Mouse (Mus musculus): ENCODE results near the gene Tac4. TPM values are rescaled to one million over a fixed set of nuclear protein-coding genes. Genes with fewer than 3 reads are reported as not detected.
A peak's percentile ranks its signal among the peaks of the same experiment; 100 is the strongest.

The Tac4 gene
- polyA plus RNA-seq, 1 experiment from 2014 or later: 0.20 TPM

GRCm38 (mm10) chr11:95301772-95302171 lies 40.4 kb downstream of the Tac4 start:
- 54% methylated on average over 3 of the region's 3 CpGs for WGBS
- Histone ChIP-seq H3K36me3 (peaks cover 55% of the 10 kb centered on the region), H3K27ac (replicated peaks) (no peak overlapping the region)

GRCm38 (mm10) chr11:95305600-95305999 lies 44.3 kb downstream of the Tac4 start:
- 92% methylated on average over 7 of the region's 7 CpGs for WGBS
- peaks cover 15% of the 10 kb centered on the region for H3K4me1 ChIP-seq
- no peak overlapping the region for H3K9ac ChIP-seq (replicated peaks)
- no peaks in the 10 kb centered on the region for H3K9me3 ChIP-seq (replicated peaks)
- H3K27me3 ChIP-seq (replicated peaks): no peaks in the 10 kb centered on the region
- ATAC-seq (ENCODE audit: low FRiP score): no peak
- H3K27ac ChIP-seq (replicated peaks): no peak overlapping the region
- no peak overlapping the region for H3K4me2 ChIP-seq
- no peak overlapping the region for H3K4me3 ChIP-seq (replicated peaks)
- H3K36me3 ChIP-seq: peaks cover 28% of the 10 kb centered on the region

More at GRCm38 (mm10) chr11:95301772-95302171, 40.4 kb downstream of the Tac4 start:
- Histone ChIP-seq H3K4me3 (replicated peaks) (no peak overlapping the region), H3K27me3 (replicated peaks) (no peaks in the 10 kb centered on the region), H3K4me2 (no peak overlapping the region), H3K9ac (replicated peaks) (no peak overlapping the region), H3K9me3 (replicated peaks) (no peaks in the 10 kb centered on the region), H3K4me1 (no peaks in the 10 kb centered on the region)
- no peak for ATAC-seq (ENCODE audit: low FRiP score)

- no peak overlapping the region for H3K4me3 ChIP-seq (replicated peaks)
- no peaks in the 10 kb centered on the region for H3K9me3 ChIP-seq (replicated peaks)
- no peak for ATAC-seq (ENCODE audit: low FRiP score)
- 85% methylated on average over 8 of the region's 8 CpGs for WGBS
- no peak overlapping the region for H3K9ac ChIP-seq (replicated peaks)
- no peaks in the 10 kb centered on the region for H3K27me3 ChIP-seq (replicated peaks)
- peaks cover 15% of the 10 kb centered on the region for H3K36me3 ChIP-seq
- peaks cover 22% of the 10 kb centered on the region for H3K4me1 ChIP-seq
- no peak overlapping the region for H3K4me2 ChIP-seq
- no peak overlapping the region for H3K27ac ChIP-seq (replicated peaks)
Measured at GRCm38 (mm10) chr11:95307526-95307925, 46.2 kb downstream of the Tac4 start.

GRCm38 (mm10) chr11:95309510-95310006 lies 48.2 kb downstream of the Tac4 start:
- under 1% methylated on average over 37 of the region's 37 CpGs for whole genome bisulfite sequencing
- peak; percentile 95 for ATAC-seq (ENCODE audit: low FRiP score)
- Histone ChIP-seq H3K27ac (replicated peaks) (peak overlapping the region; percentile 94), H3K36me3 (peaks cover 6% of the 10 kb centered on the region; the same call in 1 of the 2 replicates), H3K4me2 (peak overlapping the region; percentile 75), H3K27me3 (replicated peaks) (no peaks in the 10 kb centered on the region), H3K4me1 (peaks cover 22% of the 10 kb centered on the region), H3K9ac (replicated peaks) (peak overlapping the region; percentile 81), H3K9me3 (replicated peaks) (no peaks in the 10 kb centered on the region), H3K4me3 (replicated peaks) (peak overlapping the region; percentile 75)

GRCm38 (mm10) chr11:95310007-95310647 lies 48.8 kb downstream of the Tac4 start, which contains the start of gene Kat7:
TSS of gene Kat7 (minus strand) at chr11:95310246.
- H3K36me3 ChIP-seq: peaks cover 6% of the 10 kb centered on the region; the same call in 1 of the 2 replicates
- ATAC-seq (ENCODE audit: low FRiP score): peak; percentile 94
- H3K4me2 ChIP-seq: peak within 1 kb of the TSS; percentile 75
- WGBS: under 1% methylated on average over 42 of the region's 42 CpGs
- H3K9me3 ChIP-seq (replicated peaks): no peaks in the 10 kb centered on the region
- H3K9ac ChIP-seq (replicated peaks): peak within 1 kb of the TSS; percentile 81
- H3K4me3 ChIP-seq (replicated peaks): peak within 1 kb of the TSS; percentile 75
- no peaks in the 10 kb centered on the region for H3K27me3 ChIP-seq (replicated peaks)
- peaks cover 22% of the 10 kb centered on the region for H3K4me1 ChIP-seq
- peak within 1 kb of the TSS; percentile 94 for H3K27ac ChIP-seq (replicated peaks)

- Histone ChIP-seq H3K4me2 (peak overlapping the region; percentile 70), H3K27ac (replicated peaks) (peak overlapping the region; percentile 85), H3K9ac (replicated peaks) (peak overlapping the region; percentile 65), H3K27me3 (replicated peaks) (no peaks in the 10 kb centered on the region), H3K4me3 (replicated peaks) (peak overlapping the region; percentile 75), H3K4me1 (peaks cover 22% of the 10 kb centered on the region), H3K9me3 (replicated peaks) (no peaks in the 10 kb centered on the region), H3K36me3 (0 out of 2 replicates have a peak, but pooled peaks cover under 1% of the 10 kb centered on the region)
- ATAC-seq (ENCODE audit: low FRiP score): peak; percentile 2; the same call in 1 of the 2 replicates
- WGBS: 4% methylated on average over 17 of the region's 17 CpGs
Measured at GRCm38 (mm10) chr11:95310648-95311424, 49.5 kb downstream of the Tac4 start.

- Histone ChIP-seq H3K4me2 (peak overlapping the region; percentile 70), H3K27me3 (replicated peaks) (no peaks in the 10 kb centered on the region), H3K9ac (replicated peaks) (0 out of 2 replicates have a peak overlapping the region, but pooled peaks have one; percentile 65), H3K9me3 (replicated peaks) (no peaks in the 10 kb centered on the region), H3K36me3 (no peaks in the 10 kb centered on the region), H3K4me3 (replicated peaks) (peak overlapping the region; percentile 75), H3K27ac (replicated peaks) (no peak overlapping the region), H3K4me1 (peaks cover 22% of the 10 kb centered on the region)
- 35% methylated on average over 5 of the region's 5 CpGs for WGBS
- ATAC-seq (ENCODE audit: low FRiP score): no peak
Measured at GRCm38 (mm10) chr11:95311425-95311807, 50.1 kb downstream of the Tac4 start.

GRCm38 (mm10) chr11:95315215-95315955 lies 54.1 kb downstream of the Tac4 start:
- Histone ChIP-seq H3K4me2 (no peak overlapping the region), H3K27ac (replicated peaks) (no peak overlapping the region), H3K36me3 (no peaks in the 10 kb centered on the region), H3K9me3 (replicated peaks) (no peaks in the 10 kb centered on the region), H3K9ac (replicated peaks) (no peak overlapping the region), H3K4me1 (peaks cover 7% of the 10 kb centered on the region), H3K27me3 (replicated peaks) (no peaks in the 10 kb centered on the region), H3K4me3 (replicated peaks) (no peak overlapping the region)
- WGBS: 57% methylated on average over 7 of the region's 7 CpGs
- ATAC-seq (ENCODE audit: low FRiP score): no peak

- Histone ChIP-seq H3K27ac (replicated peaks) (no peak overlapping the region), H3K4me3 (replicated peaks) (no peak overlapping the region), H3K4me2 (no peak overlapping the region), H3K36me3 (no peaks in the 10 kb centered on the region), H3K27me3 (replicated peaks) (no peaks in the 10 kb centered on the region), H3K4me1 (no peaks in the 10 kb centered on the region), H3K9me3 (replicated peaks) (no peaks in the 10 kb centered on the region), H3K9ac (replicated peaks) (no peak overlapping the region)
- 90% methylated on average over 9 of the region's 9 CpGs for WGBS
- no peak for ATAC-seq (ENCODE audit: low FRiP score)
Measured at GRCm38 (mm10) chr11:95318116-95318515, 56.8 kb downstream of the Tac4 start.

All from neural tube, embryonic 15.5 days (tissue).